Mouse (Mus musculus): ENCODE data around the gene Mbtd1. TPM values are rescaled to one million over a fixed set of nuclear protein-coding genes. Genes with fewer than 3 reads are reported as not detected.

The Mbtd1 gene
- polyA plus RNA-seq, 1 experiment from 2014 or later = 8.9 TPM

DNA sequence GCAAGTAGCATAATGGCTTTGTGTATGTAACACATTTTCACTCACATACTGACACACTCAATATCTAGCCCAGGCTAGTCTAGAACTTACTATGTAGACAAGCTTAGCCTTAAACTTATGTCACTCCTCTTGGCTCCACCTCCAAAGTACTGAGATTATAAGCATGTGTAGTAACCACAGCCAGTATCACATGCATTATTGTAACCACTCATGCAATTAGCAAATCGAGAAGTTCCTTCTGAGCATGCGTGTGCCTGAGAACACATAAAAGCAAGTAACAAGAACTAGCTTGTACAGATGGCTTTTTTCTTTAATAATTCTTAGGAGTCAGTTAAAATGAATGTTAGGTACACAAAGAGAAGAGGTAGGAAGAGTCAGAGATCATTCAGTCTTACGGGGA lies 99.0 kb downstream of the Mbtd1 start:
- Histone ChIP-seq H3K4me1 (replicated peaks; ENCODE audit: control insufficient read depth, insufficient read depth) (peaks cover 6% of the 10 kb centered on the region; the same call in 1 of the 2 replicates), H3K9ac (ENCODE audit: low read length) (no peak overlapping the region), H3K4me3 (ENCODE audit: low read depth, low read length) (no peak overlapping the region), H3K9me3 (ENCODE audit: control insufficient read depth, low read length) (no peaks in the 10 kb centered on the region), H3K4me2 (replicated peaks; ENCODE audit: low read depth) (no peak overlapping the region), H3K27ac (replicated peaks) (no peak overlapping the region), H3K36me3 (ENCODE audit: control insufficient read depth, insufficient read depth, low read length) (no peaks in the 10 kb centered on the region), H3K27me3 (ENCODE audit: control insufficient read depth, insufficient read depth, low read length) (no peaks in the 10 kb centered on the region)
- 77% methylated on average over 3 of the region's 3 CpGs for WGBS
- TF ChIP-seq CTCF (IDR thresholded peaks at IDR 0.05; ENCODE audit: low read depth) = no peak
- no peak for TF ChIP-seq EP300 (optimal IDR thresholded peaks at IDR 0.05)
- ATAC-seq (ENCODE audit: low FRiP score, low TSS enrichment) = no peak
- DNase-seq (ENCODE audit: low spot score) = no peak

GRCm38 (mm10) chr11:93985265-93985664 lies 99.6 kb downstream of the Mbtd1 start:
- Histone ChIP-seq H3K9me3 (ENCODE audit: control insufficient read depth, low read length) (no peaks in the 10 kb centered on the region), H3K27me3 (ENCODE audit: control insufficient read depth, insufficient read depth, low read length) (no peaks in the 10 kb centered on the region), H3K36me3 (ENCODE audit: control insufficient read depth, insufficient read depth, low read length) (no peaks in the 10 kb centered on the region), H3K9ac (ENCODE audit: low read length) (no peak overlapping the region), H3K4me1 (replicated peaks; ENCODE audit: control insufficient read depth, insufficient read depth) (peaks cover 6% of the 10 kb centered on the region; the same call in 1 of the 2 replicates), H3K27ac (replicated peaks) (no peak overlapping the region), H3K4me2 (replicated peaks; ENCODE audit: low read depth) (no peak overlapping the region), H3K4me3 (ENCODE audit: low read depth, low read length) (no peak overlapping the region)
- DNase-seq (ENCODE audit: low spot score) = no peak
- WGBS = 88% methylated on average over 5 of the region's 5 CpGs
- ATAC-seq (ENCODE audit: low FRiP score, low TSS enrichment) = no peak
- TF ChIP-seq CTCF (IDR thresholded peaks at IDR 0.05; ENCODE audit: low read depth) (no peak), EP300 (optimal IDR thresholded peaks at IDR 0.05) (no peak)

DNA sequence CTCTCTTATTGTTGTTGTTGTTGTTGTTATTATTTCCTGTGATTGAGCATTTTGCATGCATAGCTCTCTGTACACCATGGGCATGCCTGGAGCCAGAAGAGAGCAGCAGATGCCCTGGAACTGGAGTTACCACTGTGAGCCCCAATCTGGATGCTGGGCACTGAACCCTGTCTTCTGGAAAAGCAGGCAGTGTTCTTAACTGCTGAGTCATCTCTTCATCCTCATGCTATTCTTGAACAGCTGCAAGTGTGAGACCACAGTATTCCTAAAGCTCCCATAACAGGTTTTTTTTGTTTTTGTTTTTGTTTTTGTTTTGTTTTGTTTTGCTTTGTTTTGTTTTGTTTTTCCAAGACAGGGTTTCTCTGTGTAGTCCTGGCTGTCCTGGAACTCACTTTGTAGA lies 100.6 kb downstream of the Mbtd1 start:
- Histone ChIP-seq H3K27me3 (ENCODE audit: control insufficient read depth, insufficient read depth, low read length) (no peaks in the 10 kb centered on the region), H3K27ac (replicated peaks) (no peak overlapping the region), H3K9me3 (ENCODE audit: control insufficient read depth, low read length) (no peaks in the 10 kb centered on the region), H3K4me3 (ENCODE audit: low read depth, low read length) (no peak overlapping the region), H3K4me1 (replicated peaks; ENCODE audit: control insufficient read depth, insufficient read depth) (peaks cover 6% of the 10 kb centered on the region; the same call in 1 of the 2 replicates), H3K4me2 (replicated peaks; ENCODE audit: low read depth) (no peak overlapping the region), H3K36me3 (ENCODE audit: control insufficient read depth, insufficient read depth, low read length) (no peaks in the 10 kb centered on the region), H3K9ac (ENCODE audit: low read length) (no peak overlapping the region)
- no peak for TF ChIP-seq EP300 (optimal IDR thresholded peaks at IDR 0.05)
- TF ChIP-seq CTCF (IDR thresholded peaks at IDR 0.05; ENCODE audit: low read depth) = no peak
- ATAC-seq (ENCODE audit: low FRiP score, low TSS enrichment) (no peak), DNase-seq (ENCODE audit: low spot score) (no peak)

DNA sequence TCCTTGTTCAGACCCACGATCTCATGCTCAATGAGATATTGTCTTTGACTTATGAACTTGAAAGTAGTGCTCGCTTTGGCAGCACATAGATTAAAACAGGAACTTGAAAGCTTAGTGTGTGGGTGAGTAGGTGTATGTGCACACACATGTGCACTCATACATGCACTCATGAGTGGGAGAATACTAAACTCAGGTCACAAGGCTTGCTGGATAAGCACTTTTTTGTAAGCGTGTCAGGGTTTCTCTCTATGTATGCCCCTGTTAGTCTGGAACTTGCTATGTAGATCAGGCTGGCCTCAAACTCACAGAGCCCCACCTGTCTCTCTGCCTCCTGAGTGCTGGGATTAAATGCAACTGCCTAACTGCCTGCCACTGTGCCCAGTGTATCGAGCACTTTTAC lies 101.4 kb downstream of the Mbtd1 start:
- H3K27me3 ChIP-seq (ENCODE audit: control insufficient read depth, insufficient read depth, low read length) = no peaks in the 10 kb centered on the region
- H3K36me3 ChIP-seq (ENCODE audit: control insufficient read depth, insufficient read depth, low read length) = no peaks in the 10 kb centered on the region
- H3K4me3 ChIP-seq (ENCODE audit: low read depth, low read length) = no peak overlapping the region
- DNase-seq (ENCODE audit: low spot score) (no peak), ATAC-seq (ENCODE audit: low FRiP score, low TSS enrichment) (0 out of 2 replicates have a peak, but pooled peaks have one; percentile 2)
- H3K9ac ChIP-seq (ENCODE audit: low read length) = no peak overlapping the region
- 77% methylated on average over 4 of the region's 4 CpGs for WGBS
- peaks cover 6% of the 10 kb centered on the region; the same call in 1 of the 2 replicates for H3K4me1 ChIP-seq (replicated peaks; ENCODE audit: control insufficient read depth, insufficient read depth)
- no peaks in the 10 kb centered on the region for H3K9me3 ChIP-seq (ENCODE audit: control insufficient read depth, low read length)
- TF ChIP-seq CTCF (IDR thresholded peaks at IDR 0.05; ENCODE audit: low read depth) = no peak
- no peak for TF ChIP-seq EP300 (optimal IDR thresholded peaks at IDR 0.05)
- peak overlapping the region; percentile 94 for H3K27ac ChIP-seq (replicated peaks)
- no peak overlapping the region for H3K4me2 ChIP-seq (replicated peaks; ENCODE audit: low read depth)

GRCm38 (mm10) chr11:93987625-93988327 lies 102.1 kb downstream of the Mbtd1 start:
- TF ChIP-seq CTCF (IDR thresholded peaks at IDR 0.05; ENCODE audit: low read depth) = no peak
- H3K4me2 ChIP-seq (replicated peaks; ENCODE audit: low read depth) = peak overlapping the region; percentile 29
- 46% methylated on average over 8 of the region's 8 CpGs for WGBS

DNA sequence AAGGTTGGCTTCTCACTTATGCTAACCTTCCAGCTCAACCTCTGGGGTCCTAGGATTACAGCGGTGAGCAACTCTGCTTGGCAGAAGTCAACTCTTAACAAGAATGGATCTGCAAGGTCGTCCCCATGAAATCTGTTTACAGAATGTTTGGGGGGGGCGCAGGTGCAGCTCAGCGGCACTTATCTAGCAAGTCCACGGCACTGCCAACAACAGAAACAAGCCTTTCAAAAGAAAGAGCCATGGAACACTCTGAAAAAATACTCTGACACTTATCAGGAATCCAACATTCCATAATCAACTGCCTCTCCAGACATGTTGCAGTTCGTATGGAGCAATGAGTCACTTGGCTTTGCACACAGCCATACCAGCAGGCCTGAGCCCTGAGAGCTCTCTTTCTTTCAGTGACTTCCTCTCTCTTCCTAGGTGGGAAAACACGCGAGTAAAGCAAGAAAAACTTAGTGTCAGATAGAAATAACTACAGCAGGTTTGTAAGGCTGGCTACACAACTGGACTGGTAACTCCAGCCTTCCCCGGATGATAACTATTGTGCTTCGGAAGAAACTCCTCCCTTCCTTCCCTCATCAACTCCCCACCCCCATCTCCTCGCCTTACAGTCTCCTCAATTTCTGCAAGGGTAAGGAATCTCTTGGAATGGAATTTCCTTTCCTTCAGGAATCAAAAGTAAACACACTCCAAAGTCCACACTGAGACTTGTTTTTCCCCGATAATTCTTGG lies 102.8 kb downstream of the Mbtd1 start:
- Histone ChIP-seq H3K9ac (ENCODE audit: low read length) (0 out of 2 replicates have a peak overlapping the region, but pooled peaks have one; percentile 13), H3K4me3 (ENCODE audit: low read depth, low read length) (no peak overlapping the region), H3K4me2 (replicated peaks; ENCODE audit: low read depth) (peak overlapping the region; percentile 29), H3K27ac (replicated peaks) (peak overlapping the region; percentile 94), H3K9me3 (ENCODE audit: control insufficient read depth, low read length) (no peaks in the 10 kb centered on the region), H3K27me3 (ENCODE audit: control insufficient read depth, insufficient read depth, low read length) (no peaks in the 10 kb centered on the region), H3K36me3 (ENCODE audit: control insufficient read depth, insufficient read depth, low read length) (no peaks in the 10 kb centered on the region), H3K4me1 (replicated peaks; ENCODE audit: control insufficient read depth, insufficient read depth) (peaks cover 6% of the 10 kb centered on the region; the same call in 1 of the 2 replicates)
- TF ChIP-seq CTCF (IDR thresholded peaks at IDR 0.05; ENCODE audit: low read depth) (no peak), EP300 (optimal IDR thresholded peaks at IDR 0.05) (peak; percentile 8)
- DNase-seq (ENCODE audit: low spot score) = peak; percentile 40
- ATAC-seq (ENCODE audit: low FRiP score, low TSS enrichment) = peak; percentile 79
- WGBS = 30% methylated on average over 12 of the region's 12 CpGs

More at GRCm38 (mm10) chr11:93987625-93988327, 102.1 kb downstream of the Mbtd1 start:
- no peaks in the 10 kb centered on the region for H3K9me3 ChIP-seq (ENCODE audit: control insufficient read depth, low read length)
- 0 out of 2 replicates have a peak overlapping the region, but pooled peaks have one; percentile 13 for H3K9ac ChIP-seq (ENCODE audit: low read length)
- no peaks in the 10 kb centered on the region for H3K36me3 ChIP-seq (ENCODE audit: control insufficient read depth, insufficient read depth, low read length)
- H3K27ac ChIP-seq (replicated peaks) = peak overlapping the region; percentile 94
- peak; percentile 44 for DNase-seq (ENCODE audit: low spot score)
- peak; percentile 83 for ATAC-seq (ENCODE audit: low FRiP score, low TSS enrichment)
- peaks cover 6% of the 10 kb centered on the region; the same call in 1 of the 2 replicates for H3K4me1 ChIP-seq (replicated peaks; ENCODE audit: control insufficient read depth, insufficient read depth)
- H3K27me3 ChIP-seq (ENCODE audit: control insufficient read depth, insufficient read depth, low read length) = no peaks in the 10 kb centered on the region
- no peak overlapping the region for H3K4me3 ChIP-seq (ENCODE audit: low read depth, low read length)

All from stomach, postnatal 0 days (tissue).